10 mouse cellular contexts compared by ENCODE assay signal in the genomic region with DNA sequence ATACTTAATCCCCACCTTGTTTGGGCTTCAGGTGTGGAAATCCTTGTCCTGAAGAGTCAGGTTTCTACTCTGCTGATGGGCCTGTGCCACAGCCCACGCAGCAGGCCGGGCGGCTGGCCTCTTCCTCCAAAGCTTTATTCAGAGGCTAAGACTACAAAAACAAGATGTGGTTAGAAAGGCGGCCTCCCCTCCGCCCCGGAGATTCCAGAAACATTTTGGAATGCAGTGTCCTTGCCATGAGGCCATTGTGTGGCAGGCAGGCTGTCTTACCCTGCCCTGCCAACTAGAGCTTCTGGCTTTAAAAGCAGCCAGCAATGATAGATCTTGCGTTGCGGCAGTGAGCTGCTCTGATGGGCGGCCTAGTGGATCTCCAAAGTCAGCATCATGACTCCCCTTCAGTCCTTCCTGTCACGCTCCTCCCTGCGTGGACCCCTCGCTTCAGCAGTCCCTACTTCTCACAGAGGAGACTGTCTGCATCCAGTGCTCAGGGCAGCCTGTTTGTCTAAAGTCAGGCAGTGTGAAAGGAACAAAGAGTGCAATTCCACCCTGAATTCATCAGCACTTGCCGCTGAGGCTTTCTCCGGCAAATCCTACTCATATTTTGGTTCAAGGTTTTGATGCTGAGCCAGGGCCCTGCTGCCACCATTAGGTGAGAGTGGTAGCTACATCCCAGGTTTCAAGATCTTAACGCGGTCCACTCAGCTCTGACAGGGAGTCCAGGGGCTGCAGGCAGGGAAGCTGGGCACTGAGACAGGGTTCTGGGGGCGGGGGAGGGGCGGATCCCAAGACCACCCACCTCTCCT. TPM values are rescaled to one million over a fixed set of nuclear protein-coding genes. Genes with fewer than 3 reads are reported as not detected.
A peak's percentile ranks its signal among the peaks of the same experiment; 100 is the strongest.
DNase-seq lines count a peak whose midpoint lies in the region; ATAC-seq and TF ChIP-seq lines count a peak whose summit lies in the region.
"Had no signal": no experiment of that assay in that cellular context is flagged by ENCODE, and none has a peak within 500 bp of the region (broad histone marks: within the 10 kb centered on the region; RNA-seq: fewer than 3 reads in every experiment).

No protein-coding gene starts in this region.

- ATAC-seq in forebrain, embryonic 15.5 days (replicated peaks) = peak; percentile 31
- 0 out of 2 replicates have a peak, but pooled peaks have one; percentile 35 for ATAC-seq in kidney, embryonic 16.5 days (ENCODE audit: low FRiP score, low TSS enrichment)
- no peak for ATAC-seq in limb, embryonic 12.5 days (ENCODE audit: insufficient number of reproducible peaks, insufficient read depth, low FRiP score, low TSS enrichment, low read depth)

- H3K27me3 ChIP-seq in cerebellum, adult 2 months (ENCODE audit: control insufficient read depth, insufficient read depth, low read length) = no peaks in the 10 kb centered on the region; the same call in 1 of the 2 replicates
- no peaks in the 10 kb centered on the region for H3K27me3 ChIP-seq in forebrain, embryonic 15.5 days
- no peaks in the 10 kb centered on the region for H3K27me3 ChIP-seq in kidney, embryonic 16.5 days (ENCODE audit: insufficient read depth, low read length)
- H3K27me3 ChIP-seq in limb, embryonic 12.5 days = peaks cover under 1% of the 10 kb centered on the region; the same call in 1 of the 2 replicates
- H3K27me3 ChIP-seq: heart, embryonic 13.5 days had no signal

- no peaks in the 10 kb centered on the region for H3K9me3 ChIP-seq in forebrain, embryonic 15.5 days
- no peaks in the 10 kb centered on the region for H3K9me3 ChIP-seq in kidney, embryonic 16.5 days (ENCODE audit: low read length)
- H3K9me3 ChIP-seq in limb, embryonic 12.5 days = no peaks in the 10 kb centered on the region
- H3K9me3 ChIP-seq: heart, embryonic 13.5 days had no signal

- intact Hi-C loops in heart, postnatal 25 days (cut with DNase I) = no loop called here

- no peak overlapping the region for H3K4me2 ChIP-seq in forebrain, embryonic 15.5 days (replicated peaks)
- H3K4me2 ChIP-seq in kidney, embryonic 16.5 days (replicated peaks; ENCODE audit: low read depth, low read length) = no peak overlapping the region
- no peak overlapping the region for H3K4me2 ChIP-seq in limb, embryonic 12.5 days
- H3K4me2 ChIP-seq: heart, embryonic 13.5 days had no signal

- DNase-seq in heart, adult 18-20 months = peak; percentile 16 to 37
- no peak for DNase-seq in heart, postnatal 25 days (ENCODE audit: low spot score)
- DNase-seq in cerebellum, adult 2 months = peak; percentile 60 to 66
- DNase-seq in right cerebral cortex, postnatal 10 days (ENCODE audit: low spot score in 2 of 2) = peak; percentile 73 to 78
- DNase-seq in adipocyte (ENCODE audit: low spot score) = no peak

- H3K36me3 ChIP-seq in forebrain, embryonic 15.5 days = no peaks in the 10 kb centered on the region
- no peaks in the 10 kb centered on the region for H3K36me3 ChIP-seq in kidney, embryonic 16.5 days (ENCODE audit: insufficient read depth, low read length)
- H3K36me3 ChIP-seq in limb, embryonic 12.5 days = peaks cover 16% of the 10 kb centered on the region; the same call in 1 of the 2 replicates

- no peak overlapping the region for H3K9ac ChIP-seq in forebrain, embryonic 15.5 days (replicated peaks)
- H3K9ac ChIP-seq in kidney, embryonic 16.5 days (replicated peaks; ENCODE audit: low read length) = no peak overlapping the region
- no peak overlapping the region for H3K9ac ChIP-seq in limb, embryonic 12.5 days (replicated peaks)
- H3K9ac ChIP-seq: heart, embryonic 13.5 days had no signal

- no peak overlapping the region for H3K27ac ChIP-seq in cerebellum, adult 2 months (ENCODE audit: insufficient read depth, low read length)
- H3K27ac ChIP-seq in forebrain, embryonic 15.5 days (replicated peaks) = peak overlapping the region; percentile 76
- peak overlapping the region; percentile 57 for H3K27ac ChIP-seq in kidney, embryonic 16.5 days (ENCODE audit: low read length)
- H3K27ac ChIP-seq in limb, embryonic 12.5 days = peak overlapping the region; percentile 7; the same call in 1 of the 2 replicates
- H3K27ac ChIP-seq: heart, embryonic 13.5 days had no signal

- peaks cover 6% of the 10 kb centered on the region for H3K4me1 ChIP-seq in cerebellum, adult 2 months (ENCODE audit: control insufficient read depth, insufficient read depth, low read length)
- peaks cover 15% of the 10 kb centered on the region for H3K4me1 ChIP-seq in forebrain, embryonic 15.5 days
- H3K4me1 ChIP-seq in kidney, embryonic 16.5 days (ENCODE audit: insufficient read depth, low read length) = peaks cover 8% of the 10 kb centered on the region; the same call in 1 of the 2 replicates
- 0 out of 2 replicates have a peak, but pooled peaks cover 9% of the 10 kb centered on the region for H3K4me1 ChIP-seq in limb, embryonic 12.5 days (replicated peaks)

- no peak for TF ChIP-seq POLR2A in cerebellum, adult 2 months (IDR thresholded peaks at IDR 0.05; ENCODE audit: borderline replicate concordance, insufficient read depth, low read length)

- WGBS in cerebellum, adult 2 months = 25% methylated on average over 17 of the region's 18 CpGs
- 20% methylated on average over 18 of the region's 18 CpGs for WGBS in forebrain, embryonic 15.5 days
- 28% methylated on average over 18 of the region's 18 CpGs for WGBS in kidney, embryonic 16.5 days
- WGBS in limb, embryonic 12.5 days = 48% methylated on average over 18 of the region's 18 CpGs

- TF ChIP-seq CTCF in cerebellum, adult 2 months (IDR thresholded peaks at IDR 0.05; ENCODE audit: borderline replicate concordance, insufficient read depth, low read depth, low read length) = peak; percentile 36; the same call in 1 of the 2 replicates

- no peak overlapping the region for H3K4me3 ChIP-seq in cerebellum, adult 2 months (replicated peaks; ENCODE audit: insufficient read depth, low read depth, low read length)
- no peak overlapping the region for H3K4me3 ChIP-seq in forebrain, embryonic 15.5 days
- H3K4me3 ChIP-seq in kidney, embryonic 16.5 days (ENCODE audit: low read length) = no peak overlapping the region
- no peak overlapping the region for H3K4me3 ChIP-seq in limb, embryonic 12.5 days (replicated peaks)
- H3K4me3 ChIP-seq: heart, embryonic 13.5 days had no signal

RNA-seq across cellular contexts. Expression of a gene that starts 14.6 kb away (rescaled TPM):
- 10 to 100 TPM; 48.5 to 51.8 TPM for total RNA-seq in heart, adult 18-20 months (2021)
- total RNA-seq in heart, postnatal 25 days (2021) = 10 to 100 TPM; 37.2 to 40.7 TPM
- 39.7 and 42.6 TPM in 2 replicates for polyA plus RNA-seq in cerebellum, adult 2 months (2012; rRNA removed)
- polyA plus RNA-seq in forebrain, embryonic 15.5 days (2015; fragmentation: Nextera tagmentation; extraction: Ambion mirVana) = 10.3 and 11.8 TPM in 2 replicates
- polyA plus RNA-seq in kidney, embryonic 16.5 days (2015; fragmentation: Nextera tagmentation; extraction: Ambion mirVana) = 6.1 and 7.1 TPM in 2 replicates
- polyA plus RNA-seq in limb, embryonic 12.5 days (2016; fragmentation: Nextera tagmentation; extraction: Ambion mirVana) = 14.4 and 21.1 TPM in 2 replicates

RNA-seq across cellular contexts. Expression of a gene that starts 45.8 kb away (rescaled TPM):
- total RNA-seq in heart, adult 18-20 months (2021) = not detected
- not detected for total RNA-seq in heart, postnatal 25 days (2021)
- polyA plus RNA-seq in cerebellum, adult 2 months (2012; rRNA removed) = not detected in 2 replicates
- polyA plus RNA-seq in forebrain, embryonic 15.5 days (2015; fragmentation: Nextera tagmentation; extraction: Ambion mirVana) = not detected in 2 replicates
- 0.97 and 1.8 TPM in 2 replicates for polyA plus RNA-seq in kidney, embryonic 16.5 days (2015; fragmentation: Nextera tagmentation; extraction: Ambion mirVana)
- 1.9 and 2.3 TPM in 2 replicates for polyA plus RNA-seq in limb, embryonic 12.5 days (2016; fragmentation: Nextera tagmentation; extraction: Ambion mirVana)
- total RNA-seq: CH12.LX had no signal

Comparison
In these comparisons a context has a peak if more than half of its experiments do, and no peak if none do; other contexts are left out.
1. DNase-seq: peak in heart, adult 18-20 months (2 of 2), cerebellum, adult 2 months (2 of 2) and right cerebral cortex, postnatal 10 days (2 of 2); none in heart, postnatal 25 days (single experiment) and adipocyte (single experiment).